Mouse (Mus musculus): Measurements from ENCODE around the gene Ermp1. TPM values are rescaled to one million over a fixed set of nuclear protein-coding genes. Genes with fewer than 3 reads are reported as not detected.

The Ermp1 gene
- polyA plus RNA-seq, 1 experiment: 7.4 TPM

GRCm38 (mm10) chr19:29657558-29657957 lies 9.3 kb upstream of the Ermp1 start:
- H3K4me2 ChIP-seq (ENCODE audit: low read depth): no peak overlapping the region
- H3K27me3 ChIP-seq (ENCODE audit: control insufficient read depth, insufficient read depth, insufficient read length): no peaks in the 10 kb centered on the region
- no peak overlapping the region for H3K4me3 ChIP-seq
- H3K36me3 ChIP-seq (ENCODE audit: control insufficient read depth, insufficient read depth): no peaks in the 10 kb centered on the region
- no peak overlapping the region for H3ac ChIP-seq (ENCODE audit: control insufficient read depth, insufficient read length)
- TF ChIP-seq MYOG (IDR thresholded peaks at IDR 0.05; ENCODE audit: control insufficient read depth in 1 of 3, insufficient read depth in 1 of 3, insufficient read length in 2 of 3, low read depth in 2 of 3) (no peak), POLR2A (IDR thresholded peaks at IDR 0.05; ENCODE audit: insufficient read length, low read depth) (no peak), MAX (IDR thresholded peaks at IDR 0.05; ENCODE audit: low read depth) (no peak), POLR2AphosphoS2 (IDR thresholded peaks at IDR 0.05; ENCODE audit: insufficient read length, low read depth) (no peak), USF1 (IDR thresholded peaks at IDR 0.05; ENCODE audit: low read depth) (no peak), REST (IDR thresholded peaks at IDR 0.05; ENCODE audit: insufficient read depth, insufficient read length) (no peak), MYOD1 (IDR thresholded peaks at IDR 0.05; ENCODE audit: control insufficient read depth in 1 of 3, insufficient read length in 2 of 3, low read depth in 2 of 3) (no peak), TCF3 (IDR thresholded peaks at IDR 0.05; ENCODE audit: insufficient read length, low read depth) (no peak), CEBPB (IDR thresholded peaks at IDR 0.05; ENCODE audit: insufficient read depth, poor library complexity, severe bottlenecking) (no peak), E2F4 (IDR thresholded peaks at IDR 0.05; ENCODE audit: insufficient read depth) (no peak), SRF (IDR thresholded peaks at IDR 0.05; ENCODE audit: control insufficient read depth, insufficient read length, low read depth) (no peak), TCF12 (IDR thresholded peaks at IDR 0.05; ENCODE audit: insufficient read depth, poor library complexity, severe bottlenecking) (no peak)
- no peaks in the 10 kb centered on the region for H3K79me2 ChIP-seq (ENCODE audit: control insufficient read depth, insufficient read depth)

GRCm38 (mm10) chr19:29657033-29657432 lies 8.8 kb upstream of the Ermp1 start:
- H3K79me2 ChIP-seq (ENCODE audit: control insufficient read depth, insufficient read depth): no peaks in the 10 kb centered on the region
- no peak overlapping the region for H3K4me3 ChIP-seq
- no peaks in the 10 kb centered on the region for H3K36me3 ChIP-seq (ENCODE audit: control insufficient read depth, insufficient read depth)
- no peaks in the 10 kb centered on the region for H3K27me3 ChIP-seq (ENCODE audit: control insufficient read depth, insufficient read depth, insufficient read length)
- no peak for TF ChIP-seq USF1 (IDR thresholded peaks at IDR 0.05; ENCODE audit: low read depth)
- no peak for TF ChIP-seq POLR2AphosphoS2 (IDR thresholded peaks at IDR 0.05; ENCODE audit: insufficient read length, low read depth)
- no peak for TF ChIP-seq CEBPB (IDR thresholded peaks at IDR 0.05; ENCODE audit: insufficient read depth, poor library complexity, severe bottlenecking)
- no peak for TF ChIP-seq MYOG (IDR thresholded peaks at IDR 0.05; ENCODE audit: control insufficient read depth in 1 of 3, insufficient read depth in 1 of 3, insufficient read length in 2 of 3, low read depth in 2 of 3)
- no peak for TF ChIP-seq TCF12 (IDR thresholded peaks at IDR 0.05; ENCODE audit: insufficient read depth, poor library complexity, severe bottlenecking)
- TF ChIP-seq MAX (IDR thresholded peaks at IDR 0.05; ENCODE audit: low read depth): no peak
- TF ChIP-seq POLR2A (IDR thresholded peaks at IDR 0.05; ENCODE audit: insufficient read length, low read depth): no peak
- no peak for TF ChIP-seq TCF3 (IDR thresholded peaks at IDR 0.05; ENCODE audit: insufficient read length, low read depth)
- TF ChIP-seq REST (IDR thresholded peaks at IDR 0.05; ENCODE audit: insufficient read depth, insufficient read length): no peak
- TF ChIP-seq MYOD1 (IDR thresholded peaks at IDR 0.05; ENCODE audit: control insufficient read depth in 1 of 3, insufficient read length in 2 of 3, low read depth in 2 of 3): no peak
- H3ac ChIP-seq (ENCODE audit: control insufficient read depth, insufficient read length): no peak overlapping the region
- no peak overlapping the region for H3K4me2 ChIP-seq (ENCODE audit: low read depth)

GRCm38 (mm10) chr19:29656620-29657019 lies 8.4 kb upstream of the Ermp1 start:
- TF ChIP-seq CEBPB (IDR thresholded peaks at IDR 0.05; ENCODE audit: insufficient read depth, poor library complexity, severe bottlenecking): 0 out of 2 replicates have a peak, but pooled peaks have one; percentile 33
- no peak for TF ChIP-seq MAX (IDR thresholded peaks at IDR 0.05; ENCODE audit: low read depth)
- Histone ChIP-seq H3ac (ENCODE audit: control insufficient read depth, insufficient read length) (no peak overlapping the region), H3K4me3 (no peak overlapping the region), H3K4me2 (ENCODE audit: low read depth) (no peak overlapping the region), H3K36me3 (ENCODE audit: control insufficient read depth, insufficient read depth) (no peaks in the 10 kb centered on the region), H3K27me3 (ENCODE audit: control insufficient read depth, insufficient read depth, insufficient read length) (no peaks in the 10 kb centered on the region), H3K79me2 (ENCODE audit: control insufficient read depth, insufficient read depth) (no peaks in the 10 kb centered on the region)

- Histone ChIP-seq H3K79me2 (ENCODE audit: control insufficient read depth, insufficient read depth) (no peaks in the 10 kb centered on the region), H3K4me2 (ENCODE audit: low read depth) (no peak overlapping the region), H3K27me3 (ENCODE audit: control insufficient read depth, insufficient read depth, insufficient read length) (no peaks in the 10 kb centered on the region), H3ac (ENCODE audit: control insufficient read depth, insufficient read length) (no peak overlapping the region), H3K36me3 (ENCODE audit: control insufficient read depth, insufficient read depth) (no peaks in the 10 kb centered on the region), H3K4me3 (no peak overlapping the region)
- TF ChIP-seq MAX (IDR thresholded peaks at IDR 0.05; ENCODE audit: low read depth): no peak
- TF ChIP-seq REST (IDR thresholded peaks at IDR 0.05; ENCODE audit: insufficient read depth, insufficient read length): no peak
- TF ChIP-seq TCF3 (IDR thresholded peaks at IDR 0.05; ENCODE audit: insufficient read length, low read depth): no peak
- TF ChIP-seq CEBPB (IDR thresholded peaks at IDR 0.05; ENCODE audit: insufficient read depth, poor library complexity, severe bottlenecking): no peak
- TF ChIP-seq E2F4 (IDR thresholded peaks at IDR 0.05; ENCODE audit: insufficient read depth): no peak
- TF ChIP-seq USF1 (IDR thresholded peaks at IDR 0.05; ENCODE audit: low read depth): no peak
- no peak for TF ChIP-seq POLR2A (IDR thresholded peaks at IDR 0.05; ENCODE audit: insufficient read length, low read depth)
- no peak for TF ChIP-seq TCF12 (IDR thresholded peaks at IDR 0.05; ENCODE audit: insufficient read depth, poor library complexity, severe bottlenecking)
- no peak for TF ChIP-seq MYOD1 (IDR thresholded peaks at IDR 0.05; ENCODE audit: control insufficient read depth in 1 of 3, insufficient read length in 2 of 3, low read depth in 2 of 3)
- no peak for TF ChIP-seq POLR2AphosphoS2 (IDR thresholded peaks at IDR 0.05; ENCODE audit: insufficient read length, low read depth)
- no peak for TF ChIP-seq SRF (IDR thresholded peaks at IDR 0.05; ENCODE audit: control insufficient read depth, insufficient read length, low read depth)
- no peak for TF ChIP-seq MYOG (IDR thresholded peaks at IDR 0.05; ENCODE audit: control insufficient read depth in 1 of 3, insufficient read depth in 1 of 3, insufficient read length in 2 of 3, low read depth in 2 of 3)
These were observed 7.8 kb upstream of the Ermp1 start for GRCm38 (mm10) chr19:29656029-29656428.

- Histone ChIP-seq H3K79me2 (ENCODE audit: control insufficient read depth, insufficient read depth) (no peaks in the 10 kb centered on the region), H3K27me3 (ENCODE audit: control insufficient read depth, insufficient read depth, insufficient read length) (no peaks in the 10 kb centered on the region), H3K4me2 (ENCODE audit: low read depth) (peak overlapping the region; percentile 38), H3K36me3 (ENCODE audit: control insufficient read depth, insufficient read depth) (no peaks in the 10 kb centered on the region), H3K4me3 (no peak overlapping the region), H3ac (ENCODE audit: control insufficient read depth, insufficient read length) (no peak overlapping the region)
- TF ChIP-seq MYOD1 (IDR thresholded peaks at IDR 0.05; ENCODE audit: control insufficient read depth in 1 of 3, insufficient read length in 2 of 3, low read depth in 2 of 3) (peak in 2 of 3 experiments; percentile 87 to 92), POLR2AphosphoS2 (IDR thresholded peaks at IDR 0.05; ENCODE audit: insufficient read length, low read depth) (no peak), POLR2A (IDR thresholded peaks at IDR 0.05; ENCODE audit: insufficient read length, low read depth) (no peak), CEBPB (IDR thresholded peaks at IDR 0.05; ENCODE audit: insufficient read depth, poor library complexity, severe bottlenecking) (0 out of 2 replicates have a peak, but pooled peaks have one; percentile 12), MAX (IDR thresholded peaks at IDR 0.05; ENCODE audit: low read depth) (no peak), MYOG (IDR thresholded peaks at IDR 0.05; ENCODE audit: control insufficient read depth in 1 of 3, insufficient read depth in 1 of 3, insufficient read length in 2 of 3, low read depth in 2 of 3) (peak; percentile 29 to 85 (median 59)), E2F4 (IDR thresholded peaks at IDR 0.05; ENCODE audit: insufficient read depth) (no peak)
These were observed 6.9 kb upstream of the Ermp1 start for GRCm38 (mm10) chr19:29655148-29655547.

All from myocyte (in vitro differentiated cells).